Mouse (Mus musculus) CH12.LX (cell line): ENCODE results near the gene Pck1. TPM values are rescaled to one million over a fixed set of nuclear protein-coding genes. Genes with fewer than 3 reads are reported as not detected.
A peak's percentile ranks its signal among the peaks of the same experiment; 100 is the strongest.

Experiments
- DNase-seq: peaks from one replicate; pipeline ENCODE4 v3.0.0-alpha.2; 2013; ENCODE audit errors: extremely low read depth
- H3K27ac ChIP-seq: 2 replicates; pipeline ENCODE4 v1.5.1; 2012; ENCODE audit warnings: low read depth, mild to moderate bottlenecking, control low read depth, moderate library complexity; ENCODE audit not compliant: insufficient read depth
- H3K27me3 ChIP-seq: replicated peaks from 2 replicates; pipeline ENCODE3; 2012; ENCODE audit warnings: inconsistent platforms
- H3K36me3 ChIP-seq, 2 experiments: replicated peaks in 1 of 2; 2 replicates each; pipeline versions ENCODE3 to v1.6.1; 2012; ENCODE audit warnings: inconsistent platforms in 1 of 2, low read length in 1 of 2, mild to moderate bottlenecking in 1 of 2, mixed read lengths in 1 of 2, moderate library complexity in 1 of 2; ENCODE audit not compliant: control insufficient read depth in 1 of 2, insufficient read depth in 1 of 2
- H3K4me1 ChIP-seq, 2 experiments: 2 replicates each; pipeline ENCODE4 v1.6.1; 2012; ENCODE audit warnings: inconsistent platforms in 1 of 2, moderate library complexity in 1 of 2; ENCODE audit not compliant: insufficient read depth in 2 of 2, control insufficient read depth in 1 of 2
- H3K4me2 ChIP-seq: 2 replicates; pipeline ENCODE4 v1.6.1; 2012; ENCODE audit warnings: low read depth, mild to moderate bottlenecking, control low read depth; ENCODE audit not compliant: poor library complexity, insufficient read depth, severe bottlenecking
- H3K4me3 ChIP-seq, 3 experiments: fragments of 150-350 bp in 1 of 3; sonication (generic) in 1 of 3; replicated peaks in 1 of 3; 2 replicates each; pipeline versions ENCODE3 to v1.5.1; 2011 to 2012; ENCODE audit warnings: low read depth in 2 of 3, low read length in 2 of 3, mild to moderate bottlenecking in 2 of 3, moderate library complexity in 2 of 3, control low read depth in 1 of 3, improper control_type of control experiment in 1 of 3, inconsistent platforms in 1 of 3, mixed read lengths in 1 of 3; ENCODE audit not compliant: poor library complexity in 1 of 3
- H3K79me2 ChIP-seq: replicated peaks from 2 replicates; pipeline ENCODE4 v1.6.1; 2012; ENCODE audit warnings: mild to moderate bottlenecking, moderate library complexity; ENCODE audit not compliant: control insufficient read depth, poor library complexity, insufficient read depth, severe bottlenecking; ENCODE audit errors: extremely low read depth
- H3K9ac ChIP-seq: 2 replicates; pipeline ENCODE4 v1.6.1; 2012; ENCODE audit warnings: low read depth, mild to moderate bottlenecking, control low read depth, moderate library complexity; ENCODE audit not compliant: insufficient read depth
- H3K9me3 ChIP-seq: replicated peaks from 2 replicates; pipeline ENCODE3; 2012; ENCODE audit warnings: low read length, inconsistent platforms, mixed read lengths
- BHLHE40 ChIP-seq: IDR thresholded peaks from 2 replicates; pipeline ENCODE4 v1.6.1; 2011; ENCODE audit warnings: mild to moderate bottlenecking, low read depth, low read length, improper control_type of control experiment
- CHD2 ChIP-seq: IDR thresholded peaks from 2 replicates; pipeline ENCODE4 v1.6.1; 2011; ENCODE audit warnings: low read length, improper control_type of control experiment
- CTCF ChIP-seq, 2 experiments: IDR thresholded peaks in 1 of 2; conservative IDR thresholded peaks in 1 of 2; 2 replicates each; pipeline ENCODE4 v1.5.1; 2011 to 2012; ENCODE audit warnings: low read depth in 2 of 2, low read length in 2 of 2, improper control_type of control experiment in 1 of 2, inconsistent platforms in 1 of 2, mild to moderate bottlenecking in 1 of 2, moderate library complexity in 1 of 2
- E2F4 ChIP-seq: IDR thresholded peaks from 2 replicates; pipeline ENCODE4 v1.6.1; 2011; ENCODE audit warnings: low read depth, low read length, improper control_type of control experiment; ENCODE audit not compliant: insufficient replicate concordance
- ELF1 ChIP-seq: IDR thresholded peaks from 2 replicates; pipeline ENCODE4 v1.6.1; 2014; ENCODE audit warnings: low read depth, mild to moderate bottlenecking, inconsistent platforms, low read length, improper control_type of control experiment
- ETS1 ChIP-seq: conservative IDR thresholded peaks from 2 replicates; pipeline ENCODE4 v1.6.1; 2012; ENCODE audit warnings: low read depth, mild to moderate bottlenecking, inconsistent platforms, low read length, improper control_type of control experiment, moderate library complexity
- JUN ChIP-seq: IDR thresholded peaks from 2 replicates; pipeline ENCODE4 v1.6.1; 2011; ENCODE audit warnings: low read depth, mild to moderate bottlenecking, low read length, improper control_type of control experiment, moderate library complexity; ENCODE audit not compliant: insufficient read depth
- MEF2A ChIP-seq: IDR thresholded peaks from 2 replicates; pipeline ENCODE4 v1.6.1; 2014; ENCODE audit warnings: low read depth, mild to moderate bottlenecking, inconsistent platforms, low read length, improper control_type of control experiment, borderline replicate concordance
- MYC ChIP-seq: IDR thresholded peaks from 2 replicates; pipeline ENCODE4 v1.6.1; 2011; ENCODE audit warnings: low read depth, mild to moderate bottlenecking, improper control_type of control experiment, low read length
- POLR2AphosphoS2 ChIP-seq: IDR thresholded peaks from 2 replicates; pipeline ENCODE4 v1.6.1; 2011; ENCODE audit warnings: low read depth, low read length, improper control_type of control experiment
- SMC3 ChIP-seq: IDR thresholded peaks from 2 replicates; pipeline ENCODE4 v1.6.1; 2011; ENCODE audit warnings: low read depth, low read length, improper control_type of control experiment
- TCF12 ChIP-seq: IDR thresholded peaks from 2 replicates; pipeline ENCODE4 v1.6.1; 2014; ENCODE audit warnings: low read depth, mild to moderate bottlenecking, inconsistent platforms, low read length, improper control_type of control experiment
- dilution Hi-C: fragments of 300-500 bp; cut with MboI; formaldehyde crosslinking; loops from 2 replicates; pipeline ENCODE4 v1.14.3; 2020; ENCODE audit warnings: low sequenced_read_pairs; ENCODE audit not compliant: extremely low pct_unique_long_range_greater_than_20kb, extremely low pct_ligation_motif_present
- in situ Hi-C: fragments of 300-500 bp; cut with MboI; formaldehyde crosslinking; loops from 3 replicates; pipeline ENCODE4 v1.14.3; 2019; ENCODE audit warnings: low sequenced_read_pairs, low pct_ligation_motif_present, low pct_unique_long_range_greater_than_20kb, mixed read lengths
- polyA plus RNA-seq: library from polyadenylated mRNA; unstranded; fragments of >175 nt; gene quantifications from 2 replicates; pipeline ENCODE4 v1.2.1, GENCODE M21; 2012; ENCODE audit warnings: low read depth; ENCODE audit not compliant: insufficient read length
- total RNA-seq, 2 experiments: library from RNA; depleted of rRNA; stranded (reverse); fragments of 300-350 nt in 1 of 2; fragments of >200 nt in 1 of 2; gene quantifications; 2 replicates each; pipeline ENCODE4 v1.2.3; 2012 to 2014

Pck1 gene
- total and polyA plus RNA-seq, 3 experiments: 0.08 to 0.13 (median 0.11) TPM

- dilution Hi-C loops: no loop called here
- DNase-seq: no peak
- in situ Hi-C loops: loop anchor here (25.0 kb wide), 1 partner anchor 158 kb away; the partner anchor contains the start of genes Rae1 and Rbm38
- H3K4me2 ChIP-seq: no peak overlapping the region
- no peak overlapping the region for H3K27ac ChIP-seq
- no peak overlapping the region for H3K9ac ChIP-seq
- H3K27me3 ChIP-seq: peaks cover 45% of the 10 kb centered on the region
- H3K36me3 ChIP-seq: no peaks in the 10 kb centered on the region
- H3K79me2 ChIP-seq: no peaks in the 10 kb centered on the region
- no peak overlapping the region for H3K4me3 ChIP-seq
- peaks cover 6% of the 10 kb centered on the region for H3K9me3 ChIP-seq
- peaks cover 7 to 22% of the 10 kb centered on the region in 2 experiments for H3K4me1 ChIP-seq
- TF ChIP-seq CTCF (conservative IDR thresholded peaks at IDR 0.05 in 1 of 2, IDR thresholded peaks at IDR 0.05 in 1 of 2; ENCODE audit: low read depth in 2 of 2, low read length in 2 of 2) (peak in 1 of 2 experiments; percentile 58; a peak in 2 of 4 replicates), JUN (no peak), SMC3 (peak; percentile 27)
Observed at GRCm38 (mm10) chr2:173170715-173171114, 17.9 kb downstream of the Pck1 start.

- peaks cover 38% of the 10 kb centered on the region for H3K27me3 ChIP-seq
- no peak overlapping the region for H3K9ac ChIP-seq
- in situ Hi-C loops (loop anchor here (25.0 kb wide), 1 partner anchor 159 kb away; the partner anchor contains the start of genes Rae1 and Rbm38), dilution Hi-C loops (no loop called here)
- H3K9me3 ChIP-seq: peaks cover 9% of the 10 kb centered on the region
- H3K79me2 ChIP-seq: no peaks in the 10 kb centered on the region
- H3K36me3 ChIP-seq: no peaks in the 10 kb centered on the region
- H3K4me3 ChIP-seq: no peak overlapping the region
- no peak for DNase-seq
- peaks cover 7 to 22% of the 10 kb centered on the region in 2 experiments for H3K4me1 ChIP-seq
- no peak overlapping the region for H3K27ac ChIP-seq
- H3K4me2 ChIP-seq: no peak overlapping the region
- no peak for TF ChIP-seq TCF12
- no peak for TF ChIP-seq ELF1
- no peak for TF ChIP-seq BHLHE40
- no peak for TF ChIP-seq MEF2A
Observed at GRCm38 (mm10) chr2:173171470-173171869, 18.6 kb downstream of the Pck1 start.

- no peak overlapping the region for H3K4me2 ChIP-seq
- dilution Hi-C loops: no loop called here
Observed at GRCm38 (mm10) chr2:173171956-173172355, 19.1 kb downstream of the Pck1 start.

More at GRCm38 (mm10) chr2:173171956-173172355, 19.1 kb downstream of the Pck1 start:
- H3K36me3 ChIP-seq: no peaks in the 10 kb centered on the region
- H3K27ac ChIP-seq: no peak overlapping the region
- H3K9ac ChIP-seq: no peak overlapping the region
- no peak overlapping the region for H3K4me3 ChIP-seq
- H3K27me3 ChIP-seq: peaks cover 39% of the 10 kb centered on the region
- no peak for TF ChIP-seq CHD2
- no peak for TF ChIP-seq POLR2AphosphoS2
- no peak for TF ChIP-seq MYC
- no peak for TF ChIP-seq E2F4
- no peak for TF ChIP-seq ETS1
- in situ Hi-C loops: loop anchor here (25.0 kb wide), 1 partner anchor 160 kb away; the partner anchor contains the start of genes Rae1 and Rbm38
- H3K4me1 ChIP-seq: peaks cover 9 to 24% of the 10 kb centered on the region in 2 experiments
- peaks cover 9% of the 10 kb centered on the region for H3K9me3 ChIP-seq
- DNase-seq: no peak
- H3K79me2 ChIP-seq: no peaks in the 10 kb centered on the region
